Mouse (Mus musculus) kidney, embryonic 14.5 days (tissue): ENCODE measurements around the gene Nup37. TPM values are rescaled to one million over a fixed set of nuclear protein-coding genes. Genes with fewer than 3 reads are reported as not detected.

Source experiments
- ATAC-seq: fragments of 200-750 bp; cut with Nextera tagmentation; 2 replicates; pipeline ENCODE4 v1.8.0; 2017; ENCODE audit warnings: moderate number of reproducible peaks, mild to moderate bottlenecking, moderate TSS enrichment, moderate library complexity; ENCODE audit not compliant: low FRiP score, low TSS enrichment
- H3K27ac ChIP-seq: fragments of 300-500 bp; sonication (generic); 2 replicates; pipeline ENCODE4 v1.5.1; 2014; ENCODE audit warnings: low read depth, mild to moderate bottlenecking, low read length, moderate library complexity, mixed read lengths
- H3K27me3 ChIP-seq: fragments of 300-500 bp; sonication (generic); 2 replicates; pipeline ENCODE4 v1.6.1; 2014; ENCODE audit warnings: mild to moderate bottlenecking, low read length; ENCODE audit not compliant: control insufficient read depth, insufficient read depth
- H3K36me3 ChIP-seq: fragments of 300-500 bp; sonication (generic); 2 replicates; pipeline ENCODE4 v1.6.1; 2014; ENCODE audit warnings: low read length, mixed read lengths; ENCODE audit not compliant: control insufficient read depth, insufficient read depth
- H3K4me1 ChIP-seq: fragments of 300-500 bp; sonication (generic); 2 replicates; pipeline ENCODE4 v1.6.1; 2014; ENCODE audit warnings: low read length, mixed read lengths; ENCODE audit not compliant: control insufficient read depth, insufficient read depth
- H3K4me2 ChIP-seq: fragments of 300-500 bp; sonication (generic); replicated peaks from 2 replicates; pipeline ENCODE4 v1.6.1; 2014; ENCODE audit warnings: low read depth, mild to moderate bottlenecking, low read length
- H3K4me3 ChIP-seq: fragments of 300-500 bp; sonication (generic); 2 replicates; pipeline ENCODE4 v1.5.1; 2014; ENCODE audit warnings: mild to moderate bottlenecking, low read length
- H3K9ac ChIP-seq: fragments of 300-500 bp; sonication (generic); 2 replicates; pipeline ENCODE4 v1.6.1; 2014; ENCODE audit warnings: low read depth, mild to moderate bottlenecking, low read length, moderate library complexity
- H3K9me3 ChIP-seq: fragments of 300-500 bp; sonication (generic); 2 replicates; pipeline ENCODE4 v1.6.1; 2016; ENCODE audit warnings: low read length; ENCODE audit not compliant: control insufficient read depth
- WGBS: fragments of 180-500 bp; shearing (Covaris S2); extraction: QIAGEN DNeasy Blood & Tissue Kit; methylation state at CpG from one replicate; pipeline ENCODE4 v1.1.7; 2014; 5-methylcytosine and 5-hydroxymethylcytosine counted together
- polyA plus RNA-seq: library from polyadenylated mRNA; unstranded; fragments of >200 nt; fragmentation: Nextera tagmentation; extraction: Ambion mirVana; gene quantifications from 2 replicates; pipeline ENCODE4 v1.2.1, GENCODE M21; 2014

Gene Nup37
- 102 and 127 TPM in 2 replicates for polyA plus RNA-seq

- H3K9me3 ChIP-seq = no peaks in the 10 kb centered on the region
- H3K4me3 ChIP-seq = peak within 1 kb of the TSS; percentile 92
- 0 out of 2 replicates have a peak within 1 kb of the TSS, but pooled peaks have one; percentile 47 for H3K27ac ChIP-seq
- peak within 1 kb of the TSS; percentile 77 for H3K9ac ChIP-seq
- 2% methylated on average over 51 of the region's 53 CpGs for WGBS
- H3K4me1 ChIP-seq = peaks cover 12% of the 10 kb centered on the region
- H3K4me2 ChIP-seq = peak within 1 kb of the TSS; percentile 73
- peaks cover 22% of the 10 kb centered on the region; the same call in 1 of the 2 replicates for H3K36me3 ChIP-seq
- H3K27me3 ChIP-seq = no peaks in the 10 kb centered on the region
- peak; percentile 98 for ATAC-seq
Observed at GRCm38 (mm10) chr10:88146707-88147477, at the start of gene Nup37, which contains the start of gene Parpbp. Gene Nup37 (plus strand): TSS chr10:88146992. Gene Parpbp (minus strand): TSS chr10:88146941.

- ATAC-seq = no peak
- Histone ChIP-seq H3K27ac (no peak overlapping the region), H3K4me3 (no peak overlapping the region), H3K9me3 (no peaks in the 10 kb centered on the region), H3K4me2 (no peak overlapping the region), H3K9ac (no peak overlapping the region), H3K27me3 (no peaks in the 10 kb centered on the region), H3K4me1 (no peaks in the 10 kb centered on the region), H3K36me3 (0 out of 2 replicates have a peak, but pooled peaks cover 6% of the 10 kb centered on the region)
- 91% methylated on average over 2 of the region's 2 CpGs for WGBS
Observed at GRCm38 (mm10) chr10:88106169-88106568, 40.6 kb upstream of the Nup37 start.

GRCm38 (mm10) chr10:88113290-88113689 lies 33.5 kb upstream of the Nup37 start:
- no peak overlapping the region for H3K4me2 ChIP-seq
- no peak for ATAC-seq
- H3K27me3 ChIP-seq = no peaks in the 10 kb centered on the region
- no peaks in the 10 kb centered on the region for H3K4me1 ChIP-seq
- H3K9ac ChIP-seq = no peak overlapping the region
- no peaks in the 10 kb centered on the region for H3K9me3 ChIP-seq
- peaks cover 8% of the 10 kb centered on the region; the same call in 1 of the 2 replicates for H3K36me3 ChIP-seq
- no peak overlapping the region for H3K27ac ChIP-seq
- H3K4me3 ChIP-seq = no peak overlapping the region
- WGBS = 92% methylated on average over 2 of the region's 2 CpGs

GRCm38 (mm10) chr10:88119721-88120120 lies 27.1 kb upstream of the Nup37 start:
- H3K36me3 ChIP-seq = peaks cover 2% of the 10 kb centered on the region; the same call in 1 of the 2 replicates
- no peaks in the 10 kb centered on the region for H3K4me1 ChIP-seq
- no peaks in the 10 kb centered on the region for H3K27me3 ChIP-seq
- no peak overlapping the region for H3K27ac ChIP-seq
- H3K9ac ChIP-seq = no peak overlapping the region
- no peak overlapping the region for H3K4me2 ChIP-seq
- H3K9me3 ChIP-seq = no peaks in the 10 kb centered on the region
- H3K4me3 ChIP-seq = no peak overlapping the region
- no peak for ATAC-seq

- peaks cover 4% of the 10 kb centered on the region; the same call in 1 of the 2 replicates for H3K36me3 ChIP-seq
- H3K9me3 ChIP-seq = no peaks in the 10 kb centered on the region
- H3K27me3 ChIP-seq = no peaks in the 10 kb centered on the region
- ATAC-seq = no peak
- 92% methylated on average over 16 of the region's 16 CpGs for WGBS
- no peak overlapping the region for H3K4me3 ChIP-seq
- H3K27ac ChIP-seq = no peak overlapping the region
- H3K9ac ChIP-seq = no peak overlapping the region
- H3K4me2 ChIP-seq = no peak overlapping the region
- no peaks in the 10 kb centered on the region for H3K4me1 ChIP-seq
Observed at GRCm38 (mm10) chr10:88135630-88136029, 11.2 kb upstream of the Nup37 start.

- WGBS = 18% methylated on average over 7 of the region's 7 CpGs
- peaks cover 21% of the 10 kb centered on the region; the same call in 1 of the 2 replicates for H3K36me3 ChIP-seq
Observed at GRCm38 (mm10) chr10:88146187-88146586, 605 bp upstream of the Nup37 start.

GRCm38 (mm10) chr10:88150381-88150780 lies 3.6 kb downstream of the Nup37 start:
- Histone ChIP-seq H3K4me2 (no peak overlapping the region), H3K9ac (no peak overlapping the region), H3K9me3 (no peaks in the 10 kb centered on the region), H3K27me3 (no peaks in the 10 kb centered on the region), H3K4me3 (no peak overlapping the region), H3K36me3 (peaks cover 49% of the 10 kb centered on the region), H3K27ac (no peak overlapping the region), H3K4me1 (peaks cover 10% of the 10 kb centered on the region)
- WGBS = 92% methylated on average over 4 of the region's 4 CpGs
- ATAC-seq = no peak

More at GRCm38 (mm10) chr10:88146187-88146586, 605 bp upstream of the Nup37 start:
- Histone ChIP-seq H3K27me3 (no peaks in the 10 kb centered on the region), H3K4me2 (peak overlapping the region; percentile 73), H3K27ac (no peak overlapping the region), H3K9ac (peak overlapping the region; percentile 77), H3K4me1 (peaks cover 12% of the 10 kb centered on the region), H3K4me3 (peak overlapping the region; percentile 92), H3K9me3 (no peaks in the 10 kb centered on the region)
- no peak for ATAC-seq

GRCm38 (mm10) chr10:88151658-88152057 lies 4.9 kb downstream of the Nup37 start:
- WGBS = 94% methylated on average over 6 of the region's 6 CpGs
- ATAC-seq = no peak
- no peak overlapping the region for H3K4me3 ChIP-seq
- H3K27me3 ChIP-seq = no peaks in the 10 kb centered on the region
- H3K4me2 ChIP-seq = no peak overlapping the region
- H3K36me3 ChIP-seq = peaks cover 51% of the 10 kb centered on the region
- H3K4me1 ChIP-seq = peaks cover 3% of the 10 kb centered on the region; the same call in 1 of the 2 replicates
- no peak overlapping the region for H3K9ac ChIP-seq
- no peak overlapping the region for H3K27ac ChIP-seq
- no peaks in the 10 kb centered on the region for H3K9me3 ChIP-seq

GRCm38 (mm10) chr10:88162096-88162495 lies 15.3 kb downstream of the Nup37 start:
- Histone ChIP-seq H3K36me3 (peaks cover 34% of the 10 kb centered on the region), H3K4me2 (no peak overlapping the region)
- no peak for ATAC-seq

More at GRCm38 (mm10) chr10:88162096-88162495, 15.3 kb downstream of the Nup37 start:
- no peak overlapping the region for H3K9ac ChIP-seq
- no peak overlapping the region for H3K4me3 ChIP-seq
- H3K9me3 ChIP-seq = no peaks in the 10 kb centered on the region
- 93% methylated on average over 2 of the region's 2 CpGs for WGBS
- H3K4me1 ChIP-seq = no peaks in the 10 kb centered on the region
- no peak overlapping the region for H3K27ac ChIP-seq
- H3K27me3 ChIP-seq = no peaks in the 10 kb centered on the region
